Mouse (Mus musculus) lung, postnatal 0 days (tissue): ENCODE measurements around the gene Rab11fip5.

Source experiments
- CTCF ChIP-seq: IDR thresholded peaks from 2 replicates; pipeline ENCODE4 v1.5.1; 2016; ENCODE audit warnings: antibody characterized with exemption, mild to moderate bottlenecking
- EP300 ChIP-seq: IDR thresholded peaks from 2 replicates; pipeline ENCODE4 v1.6.1; 2016; ENCODE audit warnings: antibody characterized with exemption, mild to moderate bottlenecking, control low read depth

- TF ChIP-seq CTCF (no peak), EP300 (no peak)
Measured at GRCm38 (mm10) chr6:85341814-85342501, 32.5 kb downstream of the Rab11fip5 start.
